In genomic region chr16:92886226-92886625, GRCm38 (mm10) we compare ENCODE assay signal across 27 mouse cellular contexts.
"Had no signal": no experiment of that assay in that cellular context is flagged by ENCODE, and none has a peak within 500 bp of the region (broad histone marks: within the 10 kb centered on the region; RNA-seq: fewer than 3 reads in every experiment).

No protein-coding gene starts in this region.

- H3K27me3 ChIP-seq: embryonic facial prominence, embryonic 12.5 days; embryonic facial prominence, embryonic 13.5 days; embryonic facial prominence, embryonic 15.5 days; forebrain, embryonic 12.5 days; forebrain, embryonic 13.5 days; forebrain, embryonic 15.5 days had no signal

- H3K9me3 ChIP-seq: embryonic facial prominence, embryonic 10.5 days; embryonic facial prominence, embryonic 12.5 days; embryonic facial prominence, embryonic 13.5 days; embryonic facial prominence, embryonic 15.5 days; forebrain, embryonic 10.5 days; forebrain, embryonic 12.5 days; forebrain, embryonic 13.5 days; forebrain, embryonic 15.5 days had no signal

- H3K36me3 ChIP-seq: embryonic facial prominence, embryonic 10.5 days; embryonic facial prominence, embryonic 12.5 days; embryonic facial prominence, embryonic 13.5 days; embryonic facial prominence, embryonic 15.5 days; forebrain, embryonic 10.5 days; forebrain, embryonic 12.5 days; forebrain, embryonic 15.5 days had no signal

- H3K4me3 ChIP-seq: embryonic facial prominence, embryonic 10.5 days; embryonic facial prominence, embryonic 12.5 days; embryonic facial prominence, embryonic 13.5 days; embryonic facial prominence, embryonic 15.5 days; erythroblast, embryonic 14.5 days; forebrain, embryonic 10.5 days; forebrain, embryonic 12.5 days; forebrain, embryonic 13.5 days; forebrain, embryonic 15.5 days; gastrocnemius, adult 2 months; heart, adult 2 months had no signal

- H3K9ac ChIP-seq: embryonic facial prominence, embryonic 12.5 days; embryonic facial prominence, embryonic 13.5 days; embryonic facial prominence, embryonic 15.5 days; forebrain, embryonic 12.5 days; forebrain, embryonic 13.5 days; forebrain, embryonic 15.5 days; forebrain, postnatal 0 days had no signal

- H3K4me1 ChIP-seq: forebrain, embryonic 12.5 days; forebrain, embryonic 13.5 days; forebrain, embryonic 15.5 days had no signal

- H3K27ac ChIP-seq: embryonic facial prominence, embryonic 10.5 days; embryonic facial prominence, embryonic 12.5 days; embryonic facial prominence, embryonic 13.5 days; embryonic facial prominence, embryonic 15.5 days; forebrain, embryonic 10.5 days; forebrain, embryonic 12.5 days; forebrain, embryonic 13.5 days; forebrain, embryonic 15.5 days; gastrocnemius, adult 2 months; heart, adult 2 months had no signal

- DNase-seq: cerebellum, adult 9-10 months; cerebellum, adult 9-11 months; cerebellum, postnatal 10 days; cerebellum, postnatal 14 days; cerebellum, postnatal 25 days; cerebellum, postnatal 36 days; embryo, embryonic 11 days; forebrain, postnatal 0 days; gastrocnemius, adult 2 months; gastrocnemius, postnatal 10 days; gastrocnemius, postnatal 14 days; gastrocnemius, postnatal 25 days; gastrocnemius, postnatal 36 days; heart, adult 11 months; heart, adult 18-20 months; heart, adult 2 months had no signal

- H3K4me2 ChIP-seq: embryonic facial prominence, embryonic 12.5 days; embryonic facial prominence, embryonic 13.5 days; embryonic facial prominence, embryonic 15.5 days; forebrain, embryonic 12.5 days; forebrain, embryonic 13.5 days; forebrain, embryonic 15.5 days had no signal

- ATAC-seq: forebrain, embryonic 13.5 days; forebrain, embryonic 14.5 days; forebrain, embryonic 15.5 days; forebrain, embryonic 16.5 days; forebrain, postnatal 0 days had no signal
